Mouse (Mus musculus) MEL (cell line): ENCODE measurements around the gene Tgm5. TPM values are rescaled to one million over a fixed set of nuclear protein-coding genes. Genes with fewer than 3 reads are reported as not detected.

Source experiments
- DNase-seq: peaks from one replicate; pipeline ENCODE4 v3.0.0; 2011; ENCODE audit warnings: low read depth, low spot score
- H3K27ac ChIP-seq: 2 replicates; pipeline ENCODE4 v1.5.1; 2012; ENCODE audit warnings: low read depth, mild to moderate bottlenecking, control low read depth, low read length, moderate library complexity; ENCODE audit not compliant: control insufficient read depth
- H3K27me3 ChIP-seq, 2 experiments: fragments of 150-350 bp in 1 of 2; sonication (generic) in 1 of 2; 2 replicates each; pipeline ENCODE4 v1.6.1; 2012; ENCODE audit warnings: low read length in 2 of 2, mild to moderate bottlenecking in 2 of 2, improper control_type of control experiment in 1 of 2, moderate library complexity in 1 of 2; ENCODE audit not compliant: insufficient read depth in 2 of 2, control insufficient read depth in 1 of 2
- H3K36me3 ChIP-seq, 2 experiments: 2 replicates each; pipeline ENCODE4 v1.6.1; 2012 to 2014; ENCODE audit warnings: low read length in 2 of 2, improper control_type of control experiment in 1 of 2, inconsistent platforms in 1 of 2, mild to moderate bottlenecking in 1 of 2; ENCODE audit not compliant: insufficient read depth in 2 of 2, control insufficient read depth in 1 of 2
- H3K4me1 ChIP-seq, 2 experiments: fragments of 150-350 bp in 1 of 2; sonication (generic) in 1 of 2; 2 replicates each; pipeline ENCODE4 v1.6.1; 2012; ENCODE audit warnings: low read length in 2 of 2, improper control_type of control experiment in 1 of 2, mild to moderate bottlenecking in 1 of 2; ENCODE audit not compliant: insufficient read depth in 2 of 2, control insufficient read depth in 1 of 2
- H3K4me3 ChIP-seq, 2 experiments: fragments of 150-350 bp in 1 of 2; sonication (generic) in 1 of 2; 2 replicates each; pipeline ENCODE4 v1.5.1; 2012; ENCODE audit warnings: low read depth in 2 of 2, low read length in 2 of 2, mild to moderate bottlenecking in 2 of 2, moderate library complexity in 2 of 2, control low read depth in 1 of 2, improper control_type of control experiment in 1 of 2; ENCODE audit not compliant: control insufficient read depth in 1 of 2, insufficient read depth in 1 of 2
- H3K79me2 ChIP-seq: 2 replicates; pipeline ENCODE4 v1.6.1; 2012; ENCODE audit warnings: mild to moderate bottlenecking, low read length, moderate library complexity; ENCODE audit not compliant: control insufficient read depth, poor library complexity, insufficient read depth
- H3K9ac ChIP-seq: 2 replicates; pipeline ENCODE4 v1.6.1; 2012; ENCODE audit warnings: low read depth, mild to moderate bottlenecking, control low read depth, low read length, moderate library complexity; ENCODE audit not compliant: control insufficient read depth, poor library complexity, severe bottlenecking
- H3K9me3 ChIP-seq: fragments of 150-350 bp; sonication (generic); replicated peaks from 2 replicates; pipeline ENCODE4 v1.6.1; 2012; ENCODE audit warnings: mild to moderate bottlenecking, low read length, improper control_type of control experiment, moderate library complexity; ENCODE audit not compliant: insufficient read depth
- ELF1 ChIP-seq: IDR thresholded peaks from 2 replicates; pipeline ENCODE4 v1.6.1; 2014; ENCODE audit warnings: low read depth, mild to moderate bottlenecking, inconsistent platforms, low read length, improper control_type of control experiment, moderate library complexity
- EP300 ChIP-seq, 2 experiments: IDR thresholded peaks; 2 replicates each; pipeline ENCODE4 v1.6.1; 2011; ENCODE audit warnings: improper control_type of control experiment in 2 of 2, low read length in 2 of 2, low read depth in 1 of 2, mild to moderate bottlenecking in 1 of 2
- ETS1 ChIP-seq: IDR thresholded peaks from 2 replicates; pipeline ENCODE4 v1.6.1; 2012; ENCODE audit warnings: low read depth, mild to moderate bottlenecking, inconsistent platforms, low read length, improper control_type of control experiment, moderate library complexity
- GABPA ChIP-seq: IDR thresholded peaks from 2 replicates; pipeline ENCODE4 v1.6.1; 2012; ENCODE audit warnings: low read depth, mild to moderate bottlenecking, inconsistent platforms, low read length, improper control_type of control experiment, moderate library complexity
- GATA1 ChIP-seq: IDR thresholded peaks from 2 replicates; pipeline ENCODE4 v1.6.1; 2011; ENCODE audit warnings: low read depth, low read length, improper control_type of control experiment
- HCFC1 ChIP-seq: IDR thresholded peaks from 2 replicates; pipeline ENCODE4 v1.6.1; 2012; ENCODE audit warnings: low read depth, mild to moderate bottlenecking, inconsistent platforms, low read length, improper control_type of control experiment, moderate library complexity
- JUND ChIP-seq: IDR thresholded peaks from 2 replicates; pipeline ENCODE4 v1.6.1; 2011; ENCODE audit warnings: low read depth, mild to moderate bottlenecking, improper control_type of control experiment, low read length
- MAZ ChIP-seq: IDR thresholded peaks from 2 replicates; pipeline ENCODE4 v1.6.1; 2012; ENCODE audit warnings: low read depth, mild to moderate bottlenecking, inconsistent platforms, low read length, improper control_type of control experiment
- MEF2A ChIP-seq: IDR thresholded peaks from 2 replicates; pipeline ENCODE4 v1.6.1; 2014; ENCODE audit warnings: low read depth, mild to moderate bottlenecking, inconsistent platforms, low read length, improper control_type of control experiment; ENCODE audit not compliant: poor library complexity, insufficient replicate concordance, severe bottlenecking; ENCODE audit errors: extremely low read depth
- RCOR1 ChIP-seq: IDR thresholded peaks from 2 replicates; pipeline ENCODE4 v1.6.1; 2012; ENCODE audit warnings: low read depth, mild to moderate bottlenecking, inconsistent platforms, low read length, improper control_type of control experiment
- SIN3A ChIP-seq: IDR thresholded peaks from 2 replicates; pipeline ENCODE4 v1.6.1; 2012; ENCODE audit warnings: low read length, improper control_type of control experiment, inconsistent platforms
- TAL1 ChIP-seq: IDR thresholded peaks from 2 replicates; pipeline ENCODE4 v1.6.1; 2012; ENCODE audit warnings: mild to moderate bottlenecking, inconsistent platforms, low read length, moderate library complexity, mixed read lengths
- TCF12 ChIP-seq: IDR thresholded peaks from 2 replicates; pipeline ENCODE4 v1.6.1; 2014; ENCODE audit warnings: low read depth, mild to moderate bottlenecking, inconsistent platforms, low read length, improper control_type of control experiment, moderate library complexity
- USF1 ChIP-seq: IDR thresholded peaks from 2 replicates; pipeline ENCODE4 v1.6.1; 2014; ENCODE audit warnings: low read depth, mild to moderate bottlenecking, inconsistent platforms, low read length, improper control_type of control experiment, moderate library complexity
- ZNF384 ChIP-seq: IDR thresholded peaks from 2 replicates; pipeline ENCODE4 v1.6.1; 2012; ENCODE audit warnings: low read depth, mild to moderate bottlenecking, inconsistent platforms, low read length, improper control_type of control experiment
- polyA plus RNA-seq, 2 experiments: library from polyadenylated mRNA; stranded (reverse) in 1 of 2; unstranded in 1 of 2; fragments of >175 nt in 1 of 2; fragments of >200 nt in 1 of 2; gene quantifications; 2 replicates each; pipeline versions ENCODE4 v1.2.1 to v1.2.4; 2012; ENCODE audit warnings: low replicate concordance in 2 of 2, low read depth in 1 of 2; ENCODE audit not compliant: insufficient read length in 2 of 2, insufficient read depth in 1 of 2, missing spikeins in 1 of 2
- total RNA-seq: library from RNA; depleted of rRNA; stranded (reverse); fragments of 300-350 nt; gene quantifications from 2 replicates; pipeline ENCODE4 v1.2.3, GENCODE M21; 2012

Gene Tgm5
- total and polyA plus RNA-seq, 3 experiments = not detected

DNA sequence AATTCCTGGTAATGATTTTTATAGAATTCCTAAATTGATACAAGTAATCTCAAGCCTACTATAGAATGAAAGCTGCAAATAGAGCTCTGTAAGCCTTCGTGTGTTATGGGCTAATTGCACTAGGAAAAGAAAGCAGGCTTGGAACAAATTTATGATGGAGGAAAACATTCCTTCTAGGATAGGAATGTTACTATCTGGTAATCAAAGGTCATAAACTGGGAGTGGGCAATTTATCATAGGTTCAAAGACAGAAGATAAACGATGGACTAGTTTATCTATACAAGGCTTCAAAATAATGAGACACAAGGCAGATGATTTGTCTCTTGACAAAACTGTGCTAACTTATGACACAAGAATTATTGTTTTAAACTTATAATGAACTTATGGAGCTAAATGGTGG is 24.3 kb downstream of the Tgm5 start:
- H3K27me3 ChIP-seq = peaks cover 2 to 3% of the 10 kb centered on the region in 2 experiments
- H3K9ac ChIP-seq = no peak overlapping the region
- no peak overlapping the region for H3K4me3 ChIP-seq
- H3K36me3 ChIP-seq = 0 out of 4 replicates have a peak, but pooled peaks cover 0 to 2% of the 10 kb centered on the region in 2 experiments
- TF ChIP-seq HCFC1 = no peak
- peaks cover 0 to 9% of the 10 kb centered on the region in 2 experiments; a peak in 2 of 4 replicates for H3K4me1 ChIP-seq
- no peak for DNase-seq
- H3K27ac ChIP-seq = no peak overlapping the region
- no peaks in the 10 kb centered on the region for H3K79me2 ChIP-seq
- H3K9me3 ChIP-seq = no peaks in the 10 kb centered on the region

DNA sequence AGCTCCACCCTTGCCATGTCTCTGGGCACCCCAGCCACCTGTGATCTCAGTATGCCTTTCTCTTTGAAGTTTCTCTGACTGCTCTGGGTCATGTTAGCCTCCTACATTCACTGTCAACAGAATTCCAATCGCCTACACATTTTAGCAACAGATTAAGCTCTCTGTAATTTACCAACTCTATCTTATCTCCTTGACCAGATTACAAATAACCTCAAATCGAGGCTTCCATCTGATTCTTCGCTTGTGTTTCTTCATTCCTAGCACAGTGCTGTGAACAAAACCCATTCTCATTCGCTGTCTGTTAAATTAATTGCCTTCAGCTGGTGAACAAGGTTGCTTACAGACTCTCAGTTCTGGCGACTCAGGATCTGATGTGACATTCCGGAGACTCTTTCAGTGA is 27.6 kb downstream of the Tgm5 start:
- Histone ChIP-seq H3K79me2 (no peaks in the 10 kb centered on the region), H3K9me3 (no peaks in the 10 kb centered on the region), H3K9ac (no peak overlapping the region), H3K4me1 (peaks cover 20 to 32% of the 10 kb centered on the region in 2 experiments), H3K36me3 (peaks cover 0 to 18% of the 10 kb centered on the region in 2 experiments; a peak in 2 of 4 replicates), H3K27me3 (no peaks in the 10 kb centered on the region; a peak in 3 of 4 replicates), H3K27ac (no peak overlapping the region), H3K4me3 (no peak overlapping the region)
- TF ChIP-seq EP300 (IDR thresholded peaks at IDR 0.05; ENCODE audit: low read depth in 1 of 2, low read length in 2 of 2) (0 out of 4 replicates have a peak, but pooled peaks have one; percentile 9 to 21), TAL1 (no peak), GATA1 (peak; percentile 18; the same call in 1 of the 2 replicates)
- DNase-seq = no peak

DNA sequence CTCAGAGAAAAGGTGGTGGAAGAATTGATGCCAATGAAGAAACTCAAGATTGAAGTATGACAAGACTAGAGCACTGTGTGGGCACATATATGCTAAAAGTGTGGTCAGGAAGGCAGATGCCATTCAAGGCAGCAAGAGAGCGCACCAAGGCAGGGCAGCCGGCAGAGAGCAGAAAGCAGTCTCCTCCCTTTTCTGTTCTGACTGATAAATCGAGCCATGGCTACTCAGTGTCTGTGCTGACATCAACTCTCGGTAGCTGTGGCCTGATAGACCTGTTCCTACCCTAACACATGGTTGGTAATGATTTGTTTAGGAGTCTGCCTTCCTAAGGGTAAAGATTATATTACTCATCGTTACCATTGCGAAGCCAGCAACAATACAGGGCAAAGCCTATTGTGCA is 29.7 kb downstream of the Tgm5 start:
- TF ChIP-seq ZNF384 (no peak), TAL1 (peak; percentile 23; the same call in 1 of the 2 replicates), EP300 (IDR thresholded peaks at IDR 0.05; ENCODE audit: low read depth in 1 of 2, low read length in 2 of 2) (peak in 1 of 2 experiments; percentile 53; a peak in 2 of 4 replicates), USF1 (no peak), MEF2A (no peak)
- Histone ChIP-seq H3K36me3 (peaks cover 0 to 18% of the 10 kb centered on the region in 2 experiments; a peak in 2 of 4 replicates), H3K9me3 (no peaks in the 10 kb centered on the region), H3K9ac (no peak overlapping the region), H3K27ac (no peak overlapping the region), H3K79me2 (no peaks in the 10 kb centered on the region), H3K4me1 (peaks cover 20 to 33% of the 10 kb centered on the region in 2 experiments), H3K27me3 (no peaks in the 10 kb centered on the region; a peak in 2 of 4 replicates), H3K4me3 (no peak overlapping the region)
- peak; percentile 53 for DNase-seq

DNA sequence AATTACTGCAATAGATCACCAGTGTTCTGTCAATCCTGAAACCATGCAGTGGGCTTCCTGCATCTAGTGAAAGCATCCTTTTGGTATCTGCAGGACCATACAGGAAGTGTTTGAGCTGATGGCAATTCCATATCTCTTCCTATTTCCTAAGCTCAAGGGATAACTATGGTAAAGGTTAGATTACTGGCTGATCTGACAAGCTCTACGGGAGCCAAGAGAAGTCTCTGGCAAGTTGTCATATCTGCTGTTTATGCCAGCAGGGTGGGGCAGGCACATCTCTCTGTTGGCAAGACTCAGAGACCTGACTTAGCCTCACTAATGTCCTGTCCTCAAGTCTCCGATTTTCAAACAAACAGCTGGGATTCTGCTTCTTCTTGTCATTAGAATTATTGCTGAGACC is 31.6 kb downstream of the Tgm5 start:
- Histone ChIP-seq H3K36me3 (peaks cover 0 to 18% of the 10 kb centered on the region in 2 experiments; a peak in 2 of 4 replicates), H3K9me3 (no peaks in the 10 kb centered on the region), H3K4me1 (peaks cover 20 to 33% of the 10 kb centered on the region in 2 experiments), H3K27ac (peak overlapping the region; percentile 0; the same call in 1 of the 2 replicates), H3K4me3 (no peak overlapping the region), H3K9ac (no peak overlapping the region), H3K27me3 (no peaks in the 10 kb centered on the region; a peak in 2 of 4 replicates), H3K79me2 (no peaks in the 10 kb centered on the region)
- TF ChIP-seq EP300 (IDR thresholded peaks at IDR 0.05; ENCODE audit: low read depth in 1 of 2, low read length in 2 of 2) = peak; percentile 88 to 89
- TF ChIP-seq MAZ = no peak
- TF ChIP-seq GATA1 = peak; percentile 89
- no peak for TF ChIP-seq GABPA
- peak; percentile 83; the same call in 1 of the 2 replicates for TF ChIP-seq TCF12
- no peak for TF ChIP-seq JUND
- TF ChIP-seq SIN3A = peak; percentile 52; the same call in 1 of the 2 replicates
- TF ChIP-seq RCOR1 = peak; percentile 47
- TF ChIP-seq ELF1 = peak; percentile 14; the same call in 1 of the 2 replicates
- TF ChIP-seq TAL1 = no peak
- TF ChIP-seq ETS1 = peak; percentile 62
- peak; percentile 66 for DNase-seq
